Mouse (Mus musculus): Measurements from ENCODE around the gene Ppfia1.
A peak's percentile ranks its signal among the peaks of the same experiment; 100 is the strongest.

Gene Ppfia1

DNA sequence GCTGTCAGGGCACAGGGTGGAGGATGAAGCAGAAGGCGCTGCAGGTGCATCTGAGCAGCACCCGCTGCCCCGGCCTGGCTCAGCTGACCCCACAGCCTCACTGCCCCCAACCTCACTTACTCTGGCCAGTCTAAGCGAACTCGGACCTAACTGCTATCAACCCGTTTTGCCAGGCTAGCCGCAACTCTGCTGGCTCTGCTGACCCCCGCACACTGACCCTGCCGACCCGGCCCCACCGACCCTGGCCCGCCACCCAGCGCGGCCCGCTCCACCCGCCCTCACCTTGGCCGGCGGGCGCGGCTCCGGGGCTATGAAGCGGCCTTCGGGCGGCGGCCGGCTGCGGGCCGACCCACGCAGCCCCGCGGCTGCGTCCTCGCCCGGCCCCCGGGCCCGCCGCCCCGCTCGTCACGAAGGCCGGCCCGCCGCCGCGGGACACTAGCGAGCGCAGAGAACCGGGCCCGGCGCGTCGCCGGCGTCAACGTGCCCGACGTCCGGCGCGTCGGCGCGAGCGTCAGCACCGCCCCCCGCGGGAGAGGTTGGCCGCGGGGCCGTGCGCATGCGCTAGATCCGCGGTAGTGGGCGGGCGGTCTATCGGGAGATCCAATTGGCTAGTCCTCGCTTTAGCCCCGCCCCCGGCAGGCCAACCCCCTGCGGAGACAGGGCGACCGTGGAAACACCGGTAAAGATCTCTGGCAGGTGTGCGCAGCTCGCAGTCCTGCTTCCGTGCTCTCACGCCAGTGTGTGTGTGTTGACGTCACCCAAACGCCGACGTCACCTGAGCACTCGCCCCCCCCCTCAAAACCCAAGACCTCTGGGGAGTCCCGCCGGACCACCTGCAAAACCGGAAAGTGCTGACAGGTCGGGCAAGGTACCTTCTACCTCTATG, at the start of gene Ppfia1:
Gene Ppfia1 (minus strand): TSS at position 493 of the 886 bp plus-strand sequence.
- peak; percentile 86 for DNase-seq (ENCODE audit: low read depth, low spot score)

DNA sequence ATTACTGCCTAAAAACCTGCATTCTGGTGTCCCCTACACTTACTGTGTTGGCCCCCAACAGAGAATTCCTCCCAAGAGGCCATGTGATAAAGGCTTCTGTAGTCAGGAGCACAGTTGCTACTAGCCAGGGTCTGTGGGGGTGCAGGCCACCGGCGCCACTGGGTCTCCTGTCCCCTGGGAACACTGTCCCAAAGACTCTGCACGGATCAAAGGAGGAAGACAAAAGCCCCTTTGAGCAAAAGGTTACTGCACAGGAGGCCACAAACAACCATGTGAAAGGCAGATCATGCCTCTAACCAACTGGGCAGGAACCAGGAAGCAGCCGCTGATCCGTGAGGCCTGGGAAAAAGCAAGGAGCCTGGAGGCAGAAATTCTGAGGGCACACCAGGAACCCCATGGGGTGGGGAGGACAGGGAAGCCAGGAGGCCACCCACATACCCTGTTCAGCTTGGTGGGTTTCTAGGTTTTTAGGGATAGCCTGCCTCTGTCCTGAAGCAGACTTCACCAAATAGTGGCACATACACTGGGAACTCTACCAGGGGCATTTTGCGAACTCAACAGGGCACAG, 46.9 kb upstream of the Ppfia1 start:
- DNase-seq (ENCODE audit: low read depth, low spot score): no peak

DNA sequence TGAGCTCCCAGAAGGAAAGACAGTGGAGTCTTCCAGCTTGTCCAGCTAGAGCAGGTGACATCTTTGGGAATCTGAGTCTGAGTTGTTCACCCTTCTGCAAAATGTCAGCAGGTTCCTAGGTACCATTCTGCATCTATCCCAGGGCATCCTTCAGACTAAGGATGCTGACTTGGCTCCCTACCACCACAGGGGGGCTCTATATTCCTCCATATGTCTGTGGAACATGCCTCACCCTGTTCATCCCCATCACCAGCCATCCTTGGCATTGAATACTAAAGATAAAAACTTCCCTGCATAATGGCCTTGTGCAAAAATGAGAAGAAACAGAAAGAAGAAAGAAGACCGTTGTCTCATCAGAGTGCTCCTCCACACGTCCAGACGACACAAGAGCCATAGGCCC, 36.0 kb upstream of the Ppfia1 start:
- no peak for DNase-seq (ENCODE audit: low read depth, low spot score)

DNA sequence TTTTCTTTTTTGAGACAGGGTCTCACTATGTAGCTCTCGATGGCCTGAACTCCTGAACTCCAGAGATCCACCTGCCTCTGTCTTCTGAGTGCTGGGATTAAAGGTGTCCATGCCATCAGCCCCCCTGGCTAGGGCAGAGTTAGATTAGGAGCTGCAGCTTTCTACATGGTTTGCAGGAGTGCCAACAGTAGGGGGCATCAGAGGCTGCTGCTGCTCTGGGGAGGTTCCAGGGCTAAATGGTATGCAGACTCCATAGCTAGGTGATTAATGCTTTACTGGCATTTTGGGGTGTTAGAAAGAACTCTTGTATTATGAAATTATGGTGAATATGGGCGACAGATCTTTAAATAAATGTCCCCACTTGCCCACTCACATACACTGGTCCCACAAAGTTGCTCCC, 33.8 kb upstream of the Ppfia1 start:
- DNase-seq (ENCODE audit: low read depth, low spot score): no peak

DNA sequence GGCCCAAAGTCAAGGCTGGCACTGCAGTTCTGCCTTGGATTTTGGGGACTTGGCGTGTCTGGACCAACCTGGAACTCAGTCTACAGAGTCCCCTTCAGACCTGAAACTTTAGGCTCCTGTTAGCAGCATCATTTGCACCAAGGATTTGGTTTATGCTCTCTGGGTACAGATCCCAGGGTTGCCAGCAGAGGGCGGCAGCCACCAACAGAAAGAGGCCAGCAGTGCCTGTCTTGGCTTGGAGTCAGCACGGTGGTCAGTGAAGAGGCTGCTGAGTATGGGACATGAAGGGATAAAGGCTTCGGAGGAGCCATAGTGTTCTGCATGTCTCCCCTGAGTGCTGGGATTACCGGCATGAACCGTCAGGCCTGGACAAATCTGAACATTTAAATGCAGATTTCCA, 32.1 kb upstream of the Ppfia1 start:
- no peak for DNase-seq (ENCODE audit: low read depth, low spot score)

DNA sequence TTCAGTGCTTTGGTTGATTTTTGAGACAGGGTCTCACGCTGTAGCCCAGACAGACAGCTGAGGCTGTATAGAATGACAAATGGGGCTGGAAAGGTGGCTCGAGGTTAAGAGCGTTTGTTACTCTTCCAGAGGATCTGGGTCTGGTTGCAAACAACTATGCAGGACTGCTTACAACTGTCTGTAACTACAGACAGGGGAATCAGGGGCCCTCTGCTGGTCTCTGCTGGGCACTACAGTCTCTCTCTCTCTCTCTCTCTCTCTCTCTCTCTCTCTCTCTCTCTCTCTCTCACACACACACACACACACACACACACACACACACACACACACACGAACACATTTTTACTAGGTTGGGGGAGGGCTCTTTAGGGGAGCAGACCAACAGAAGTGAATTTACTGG, 30.1 kb upstream of the Ppfia1 start:
- DNase-seq (ENCODE audit: low read depth, low spot score): no peak

DNA sequence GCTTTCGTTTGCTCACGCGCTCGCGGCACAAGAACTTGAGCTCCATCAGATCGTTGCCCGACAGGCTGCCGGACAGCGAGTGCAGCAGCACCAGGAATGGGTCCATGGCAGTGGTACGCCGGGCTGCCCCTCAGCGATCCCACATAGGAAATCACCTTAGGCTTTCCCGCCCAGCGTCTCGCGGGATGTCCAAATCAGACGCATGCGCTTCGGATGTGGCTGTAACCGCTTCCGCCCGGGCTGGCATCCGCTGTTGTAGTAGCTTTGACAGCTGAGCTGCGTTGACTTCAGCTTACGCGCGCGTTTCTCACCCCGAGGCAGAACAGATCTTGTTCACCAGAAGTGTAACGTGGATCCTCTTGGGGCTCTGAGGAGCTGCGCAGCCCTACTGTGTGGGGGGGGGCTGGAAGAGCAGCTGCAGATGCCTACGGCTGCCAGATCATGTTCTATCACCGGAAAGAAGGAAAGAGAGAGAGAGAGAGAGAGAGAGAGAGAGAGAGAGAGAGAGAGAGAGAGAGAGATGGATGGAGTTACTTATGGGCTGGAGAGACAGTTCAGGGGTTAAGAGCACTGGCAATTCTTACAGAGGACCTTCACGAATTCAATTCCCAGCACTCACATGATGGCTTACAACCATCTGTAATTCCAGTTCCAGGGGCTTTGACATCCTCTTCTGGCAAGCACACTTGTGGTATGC, 28.9 kb upstream of the Ppfia1 start, which contains the start of gene Fadd:
Gene Fadd (minus strand): TSS at position 180 of the 697 bp plus-strand sequence.
- peak; percentile 76 for DNase-seq (ENCODE audit: low read depth, low spot score)

DNA sequence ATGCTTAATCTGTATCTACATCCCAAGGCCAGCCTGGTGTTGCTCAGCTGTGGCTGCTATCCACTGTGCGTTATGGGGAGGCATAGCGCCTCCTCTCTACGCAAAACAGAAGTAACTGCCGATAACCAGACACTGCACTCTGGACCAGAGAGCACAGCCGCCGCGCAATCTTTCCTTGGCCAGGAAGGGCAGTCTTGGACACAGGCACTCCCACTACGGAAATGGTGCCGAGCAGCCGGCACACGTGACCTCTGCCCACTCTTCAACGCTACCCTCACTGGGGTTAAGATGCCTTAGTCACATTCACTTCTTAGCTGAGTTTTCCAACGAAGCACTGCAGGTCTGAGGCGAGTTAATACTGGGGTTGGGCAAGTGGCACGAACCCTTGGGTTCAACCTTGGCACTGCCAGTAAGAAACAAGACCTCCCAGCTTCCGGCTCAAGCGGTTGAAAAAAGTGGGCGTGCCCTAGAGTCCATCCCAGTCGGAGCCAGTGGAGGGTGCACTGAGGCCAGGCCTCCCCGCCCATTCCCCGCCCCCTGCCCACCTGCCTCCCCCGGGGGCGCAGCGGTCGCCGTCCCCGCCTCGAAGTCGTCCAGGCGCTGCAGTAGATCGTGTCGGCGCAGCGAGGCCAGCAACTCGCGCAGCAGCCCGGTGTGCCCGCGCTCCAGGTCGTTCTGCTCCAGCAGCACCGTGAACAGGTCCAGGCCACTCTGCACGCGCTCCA, 28.2 kb upstream of the Ppfia1 start:
- peak; percentile 28 for DNase-seq (ENCODE audit: low read depth, low spot score)

DNA sequence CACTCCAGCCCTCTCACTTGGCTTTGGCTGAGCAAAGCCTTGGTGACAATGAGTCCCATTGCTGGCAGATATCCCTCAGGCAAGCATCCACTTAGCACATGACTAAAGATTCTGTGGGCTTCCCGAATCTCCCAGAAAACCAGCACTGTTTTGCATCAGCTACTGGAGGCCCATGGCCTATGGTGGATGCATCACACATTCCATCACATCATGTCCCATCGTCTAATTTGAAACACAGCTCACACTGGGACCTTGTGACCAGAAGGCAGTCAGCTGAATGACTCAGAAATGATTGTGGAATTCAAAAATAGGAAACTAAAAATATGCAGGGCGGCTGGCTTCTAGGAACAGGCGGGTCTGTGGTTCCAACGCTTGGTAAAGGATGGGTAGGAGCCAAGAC, 24.3 kb upstream of the Ppfia1 start:
- DNase-seq (ENCODE audit: low read depth, low spot score): no peak

DNA sequence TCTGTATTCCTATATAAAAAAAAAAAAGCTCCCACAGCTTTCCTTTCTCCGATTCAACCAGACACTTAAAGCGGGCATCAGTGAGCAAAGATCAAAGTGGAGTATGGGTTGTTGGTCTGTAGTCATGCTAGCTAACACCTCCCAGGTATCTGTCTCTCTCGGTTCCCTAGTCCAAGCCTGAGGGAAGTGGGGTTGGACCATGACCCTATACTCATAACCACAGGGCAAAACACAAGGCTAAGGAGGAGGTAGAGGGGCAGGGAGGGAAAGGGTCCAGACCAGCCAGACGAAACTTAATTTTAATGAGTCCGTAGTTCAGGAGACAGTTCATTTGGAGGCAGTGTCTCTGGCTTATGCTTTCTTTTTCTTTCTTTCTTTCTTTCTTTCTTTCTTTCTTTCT, 18.7 kb upstream of the Ppfia1 start:
- no peak for DNase-seq (ENCODE audit: low read depth, low spot score)

DNA sequence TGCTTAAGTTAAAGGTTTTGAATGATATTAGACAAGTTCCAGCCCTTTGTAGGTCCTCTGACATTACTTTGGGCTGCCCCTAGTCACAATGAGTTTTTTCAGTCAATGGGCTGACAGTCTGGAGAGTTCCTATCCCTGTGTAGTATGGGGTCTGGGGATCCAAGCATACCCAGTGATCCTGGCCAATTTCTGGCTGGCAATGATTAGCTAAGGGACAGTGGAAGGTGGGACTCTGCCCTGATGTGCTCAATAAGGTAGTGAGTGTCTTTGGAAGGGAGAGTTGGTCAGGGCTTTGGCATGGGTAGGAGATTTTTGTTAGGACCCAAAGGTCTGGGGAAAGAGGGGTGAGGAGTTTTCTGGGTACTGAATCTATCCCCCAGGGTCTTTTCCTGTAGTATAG, 18.1 kb upstream of the Ppfia1 start:
- no peak for DNase-seq (ENCODE audit: low read depth, low spot score)

DNA sequence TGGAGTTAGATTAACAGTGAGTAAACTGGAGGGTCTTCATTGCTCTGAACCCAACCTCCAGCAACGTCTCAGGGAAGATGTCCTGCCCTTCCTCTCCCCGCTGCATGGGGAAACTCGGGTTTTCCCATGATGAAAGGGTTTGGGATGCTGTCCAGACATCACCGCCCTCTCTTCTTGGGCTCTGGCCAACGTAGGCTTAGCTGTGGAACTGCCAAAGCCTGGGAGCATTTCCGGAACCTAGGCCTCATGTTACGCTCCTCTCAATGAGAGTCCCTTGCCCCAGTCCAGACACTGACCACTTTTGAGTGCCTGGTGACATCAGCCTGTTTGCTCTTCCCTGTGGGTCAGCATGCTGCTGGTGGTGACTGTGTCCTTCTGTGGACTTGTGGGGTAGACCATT, 15.9 kb upstream of the Ppfia1 start:
- DNase-seq (ENCODE audit: low read depth, low spot score): no peak

DNA sequence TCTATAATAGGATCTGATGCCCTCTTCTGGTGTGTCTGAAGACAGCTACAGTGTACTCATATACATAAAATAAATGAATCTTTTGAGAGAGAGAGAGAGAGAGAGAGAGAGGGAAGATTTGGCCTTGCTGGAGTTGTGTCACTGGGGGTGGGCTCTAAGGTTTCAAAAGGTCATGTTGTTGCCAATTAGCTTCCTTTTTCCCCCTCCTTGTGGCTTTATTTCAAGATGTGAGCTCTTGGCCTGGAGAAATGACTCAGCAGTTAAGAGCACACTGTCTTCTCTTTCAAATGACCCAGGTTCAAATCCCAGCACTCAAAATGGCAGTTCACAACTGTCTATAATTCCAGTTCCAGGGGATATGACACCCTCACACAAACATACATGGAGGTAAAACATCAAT, 14.6 kb upstream of the Ppfia1 start:
- DNase-seq (ENCODE audit: low read depth, low spot score): no peak

DNA sequence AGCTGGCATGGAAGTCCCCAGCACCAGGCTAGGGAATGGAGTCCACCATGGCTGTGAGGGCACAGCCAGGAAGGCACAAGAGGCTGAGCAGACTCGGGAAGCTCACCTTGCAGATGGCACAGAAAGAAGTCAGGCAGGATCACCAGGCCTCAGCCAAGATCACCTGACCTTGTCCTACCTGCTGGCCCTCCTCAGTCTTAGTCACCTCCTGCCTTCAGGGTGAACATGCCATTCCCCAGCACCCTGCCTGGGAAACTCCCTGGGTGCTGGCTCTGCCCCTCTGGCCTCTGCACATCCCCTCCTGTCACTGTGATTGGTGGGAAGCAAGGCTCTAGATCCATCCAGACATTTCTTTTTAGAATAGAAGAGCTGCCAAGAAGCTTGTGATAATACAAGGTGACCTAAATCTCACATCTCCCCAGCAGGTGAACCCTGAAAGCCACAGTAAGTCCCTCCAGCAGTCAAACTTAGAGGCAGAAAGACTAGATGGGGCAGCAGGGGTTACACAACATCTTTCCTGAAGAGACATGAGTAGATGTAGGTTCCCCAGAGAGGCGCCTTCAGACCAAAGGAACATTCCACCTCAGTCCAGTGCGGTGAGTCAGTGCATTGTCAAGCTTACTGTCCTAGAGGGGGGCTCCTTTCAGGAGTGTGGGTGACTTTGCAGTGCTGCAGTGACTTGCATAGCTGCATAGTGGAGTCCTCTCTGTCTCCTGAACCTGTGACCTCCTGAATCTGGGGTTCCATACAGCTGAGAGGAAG, 13.6 kb upstream of the Ppfia1 start:
- DNase-seq (ENCODE audit: low read depth, low spot score): no peak

DNA sequence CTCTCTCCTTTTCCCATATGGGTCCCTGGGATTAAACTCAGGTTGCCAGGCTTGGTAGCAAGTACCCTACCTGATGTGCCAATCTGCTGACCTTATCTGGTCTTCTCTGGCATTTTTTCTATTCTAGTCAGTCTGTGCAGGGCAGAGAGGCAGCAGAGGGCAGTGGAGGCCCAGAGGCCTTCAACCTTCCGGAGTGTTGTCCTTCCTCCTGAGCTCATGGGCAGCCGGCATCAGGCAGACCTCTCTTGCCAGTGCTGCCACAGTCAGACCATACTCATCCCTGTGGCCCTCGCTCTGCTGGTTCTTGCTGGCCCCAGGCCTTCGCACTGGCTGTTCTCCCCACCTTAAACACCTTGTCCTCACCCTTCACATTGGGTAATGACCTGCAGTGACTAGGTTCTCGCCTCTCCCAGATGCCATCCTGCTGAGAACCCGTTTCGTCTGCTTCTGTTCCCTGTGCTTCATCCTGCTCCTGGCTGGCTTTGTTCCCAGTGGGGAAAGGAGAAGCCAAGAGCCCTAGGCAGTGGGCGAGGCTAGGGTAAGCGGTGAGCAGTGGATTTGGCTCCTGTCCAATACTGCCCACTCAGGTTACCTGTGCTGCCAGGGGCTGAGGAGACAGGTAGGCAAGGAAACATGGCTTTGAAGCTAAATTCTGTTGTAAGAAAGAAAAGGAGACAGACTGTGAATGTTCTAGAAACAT, 10.1 kb upstream of the Ppfia1 start:
- no peak for DNase-seq (ENCODE audit: low read depth, low spot score)

DNA sequence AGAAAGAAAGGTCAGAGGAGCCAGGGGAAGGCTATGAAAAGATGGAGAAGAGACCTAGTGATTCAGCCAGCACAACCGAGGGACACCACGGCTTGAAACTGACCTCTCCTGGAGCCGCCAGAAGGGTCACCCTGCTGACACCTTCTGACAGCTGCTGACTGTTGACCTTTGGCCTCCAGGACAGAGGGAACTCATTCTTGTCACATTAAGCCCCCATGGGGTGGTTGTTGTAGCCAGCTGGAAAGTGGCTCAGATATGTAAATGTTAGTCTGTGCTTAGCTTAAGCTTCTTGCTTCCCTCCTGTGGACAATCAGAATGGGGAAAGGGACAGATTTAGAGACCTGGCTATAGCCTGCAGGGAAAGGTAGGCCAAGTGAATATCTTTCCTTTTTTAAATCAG, 8.5 kb upstream of the Ppfia1 start:
- DNase-seq (ENCODE audit: low read depth, low spot score): no peak

DNA sequence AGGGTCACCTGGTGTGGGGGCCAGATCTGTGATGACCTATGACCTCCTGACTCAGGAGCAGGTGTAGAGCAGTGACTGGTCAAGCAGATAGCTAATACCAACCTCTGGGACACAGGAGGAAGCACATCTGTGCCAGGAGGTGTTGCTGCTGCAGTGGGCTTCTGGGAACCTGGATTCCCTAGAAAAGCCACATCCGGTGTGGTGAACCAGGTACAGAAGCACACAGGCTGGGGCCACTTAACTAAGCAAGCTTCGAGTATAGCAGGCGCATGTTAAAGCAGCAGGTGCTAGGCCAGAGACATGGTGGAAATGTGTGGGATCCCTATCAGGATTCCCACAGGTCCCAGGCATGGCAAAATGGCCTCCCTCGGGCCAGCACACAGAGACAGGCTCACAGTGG, 7.1 kb upstream of the Ppfia1 start:
- no peak for DNase-seq (ENCODE audit: low read depth, low spot score)

DNA sequence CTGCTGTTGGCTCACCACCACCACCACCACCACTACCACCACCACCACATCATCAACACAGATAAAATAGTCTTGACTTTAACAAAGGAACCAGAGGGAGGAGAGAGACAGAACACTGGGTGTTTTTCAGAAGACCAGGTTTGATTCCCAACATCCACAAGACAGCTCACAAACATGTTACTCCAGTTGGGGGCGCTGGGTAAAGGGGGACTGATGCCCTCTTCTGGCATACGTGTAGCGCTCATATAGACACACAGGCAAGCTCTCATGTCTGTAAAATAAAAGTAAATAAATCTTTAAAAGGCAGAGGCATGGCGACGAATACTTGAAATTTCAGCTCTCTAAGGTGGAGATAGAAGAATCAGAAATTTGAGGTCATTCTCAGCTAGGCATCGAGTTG, 5.0 kb upstream of the Ppfia1 start:
- no peak for DNase-seq (ENCODE audit: low read depth, low spot score)

DNA sequence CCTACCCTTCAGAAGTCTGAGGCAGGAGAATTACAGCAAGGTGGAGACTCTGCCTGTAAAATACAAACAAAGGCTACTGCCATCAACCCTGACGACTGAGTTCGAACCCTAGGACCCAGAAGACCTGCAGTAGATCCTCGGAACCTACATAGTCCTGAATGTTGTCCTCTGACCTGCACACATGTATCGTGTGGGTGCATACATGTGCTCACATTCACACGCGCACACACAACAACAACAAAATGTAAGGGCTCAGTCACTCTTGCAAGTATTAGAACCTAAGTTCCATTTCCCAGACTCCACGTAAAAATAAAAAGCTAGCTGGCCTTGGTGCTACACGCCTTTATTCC, 569 bp upstream of the Ppfia1 start:
- no peak for DNase-seq (ENCODE audit: low read depth, low spot score)

DNA sequence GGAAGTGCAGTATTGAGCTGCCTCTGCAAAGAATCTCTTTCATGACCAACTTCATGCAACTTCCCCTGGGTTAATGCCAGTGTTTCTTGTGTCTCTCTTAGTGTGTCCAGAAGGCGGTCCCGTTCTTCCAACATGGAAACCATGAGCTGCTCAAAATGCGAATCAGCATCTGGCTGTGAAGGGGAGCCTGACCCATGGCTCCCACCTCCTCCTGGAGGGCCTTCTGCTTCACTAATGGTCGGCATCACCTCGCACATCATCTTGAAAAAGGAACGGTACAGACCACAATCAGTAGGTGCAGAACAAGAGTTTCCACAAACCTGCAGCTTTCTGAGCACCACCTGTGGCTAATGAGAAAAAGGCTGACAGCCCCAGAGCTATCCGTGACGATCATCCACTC, 1.3 kb downstream of the Ppfia1 start:
- no peak for DNase-seq (ENCODE audit: low read depth, low spot score)

DNA sequence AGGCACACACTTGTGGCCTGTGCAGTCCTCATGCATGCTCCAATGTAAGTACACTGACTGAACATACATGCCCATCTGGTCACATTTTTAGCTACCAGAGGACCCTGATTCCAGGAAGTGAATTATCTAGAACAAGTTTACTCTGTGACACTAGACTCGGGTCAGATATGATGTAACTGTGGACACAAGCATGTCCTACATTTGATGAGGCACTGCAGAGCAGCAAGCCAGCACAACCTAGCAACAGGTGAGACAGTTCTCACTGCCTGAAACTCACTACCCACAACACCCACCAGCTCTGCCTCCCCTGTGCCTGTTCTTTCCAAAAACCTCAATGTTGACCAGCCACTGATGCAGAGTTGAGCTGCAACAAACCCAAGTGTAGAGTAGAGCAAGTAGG, 2.7 kb downstream of the Ppfia1 start:
- DNase-seq (ENCODE audit: low read depth, low spot score): no peak

Data from WW6 (cell line).